Mouse (Mus musculus) erythroblast, embryonic 14.5 days (primary cell): Measurements from ENCODE around the gene Thy1. TPM values are rescaled to one million over a fixed set of nuclear protein-coding genes. Genes with fewer than 3 reads are reported as not detected.

Experiments
- H3K27me3 ChIP-seq: 2 replicates; pipeline ENCODE4 v1.6.1; 2012; ENCODE audit warnings: inconsistent platforms; ENCODE audit not compliant: control insufficient read depth
- H3K36me3 ChIP-seq: 2 replicates; pipeline ENCODE4 v1.6.1; 2012; ENCODE audit warnings: mild to moderate bottlenecking, inconsistent platforms; ENCODE audit not compliant: control insufficient read depth
- H3K4me1 ChIP-seq: 2 replicates; pipeline ENCODE4 v1.6.1; 2012; ENCODE audit warnings: inconsistent platforms; ENCODE audit not compliant: control insufficient read depth
- H3K4me3 ChIP-seq: replicated peaks from 2 replicates; pipeline ENCODE3; 2012; ENCODE audit warnings: moderate library complexity, mild to moderate bottlenecking, inconsistent platforms
- H3K9me3 ChIP-seq: 2 replicates; pipeline ENCODE4 v1.6.1; 2012; ENCODE audit warnings: low read length, inconsistent platforms, mixed read lengths; ENCODE audit not compliant: control insufficient read depth
- GATA1 ChIP-seq: IDR thresholded peaks from 2 replicates; pipeline ENCODE4 v1.6.1; 2012; ENCODE audit warnings: low read length, inconsistent platforms, mixed read lengths
- TAL1 ChIP-seq: IDR thresholded peaks from 3 replicates; pipeline ENCODE4 v1.6.1; 2012; ENCODE audit warnings: low read length, inconsistent platforms, mixed read lengths
- polyA plus RNA-seq: library from polyadenylated mRNA; stranded (reverse); fragments of >175 nt; gene quantifications from 2 replicates; pipeline ENCODE4 v1.2.3, GENCODE M21; 2012

Gene Thy1
- polyA plus RNA-seq, 1 experiment = not detected

- no peaks in the 10 kb centered on the region; the same call in 1 of the 2 replicates for H3K4me1 ChIP-seq
- H3K4me3 ChIP-seq = no peak overlapping the region
- no peak for TF ChIP-seq GATA1
- no peak for TF ChIP-seq TAL1
- H3K36me3 ChIP-seq = no peaks in the 10 kb centered on the region
- peaks cover 14% of the 10 kb centered on the region for H3K27me3 ChIP-seq
- no peaks in the 10 kb centered on the region for H3K9me3 ChIP-seq
Measured at GRCm38 (mm10) chr9:44076764-44077120, 33.6 kb downstream of the Thy1 start.

GRCm38 (mm10) chr9:44077266-44077910, 34.2 kb downstream of the Thy1 start:
- no peak overlapping the region for H3K4me3 ChIP-seq
- H3K27me3 ChIP-seq = peaks cover 17% of the 10 kb centered on the region
- no peaks in the 10 kb centered on the region for H3K9me3 ChIP-seq
- no peaks in the 10 kb centered on the region for H3K36me3 ChIP-seq
- H3K4me1 ChIP-seq = no peaks in the 10 kb centered on the region; the same call in 1 of the 2 replicates
- TF ChIP-seq TAL1 = no peak
- no peak for TF ChIP-seq GATA1

GRCm38 (mm10) chr9:44078136-44078797, 35.1 kb downstream of the Thy1 start:
- TF ChIP-seq GATA1 (no peak), TAL1 (no peak)
- H3K9me3 ChIP-seq = no peaks in the 10 kb centered on the region
- no peaks in the 10 kb centered on the region; the same call in 1 of the 2 replicates for H3K4me1 ChIP-seq
- no peaks in the 10 kb centered on the region for H3K36me3 ChIP-seq
- peaks cover 22% of the 10 kb centered on the region for H3K27me3 ChIP-seq
- no peak overlapping the region for H3K4me3 ChIP-seq

GRCm38 (mm10) chr9:44078955-44079756, 36.0 kb downstream of the Thy1 start:
- Histone ChIP-seq H3K27me3 (peaks cover 31% of the 10 kb centered on the region), H3K9me3 (no peaks in the 10 kb centered on the region), H3K36me3 (no peaks in the 10 kb centered on the region), H3K4me1 (peaks cover 6% of the 10 kb centered on the region), H3K4me3 (no peak overlapping the region)
- no peak for TF ChIP-seq TAL1
- no peak for TF ChIP-seq GATA1

GRCm38 (mm10) chr9:44079997-44080780, 37.0 kb downstream of the Thy1 start:
- no peaks in the 10 kb centered on the region for H3K36me3 ChIP-seq

GRCm38 (mm10) chr9:44080953-44081352, 37.8 kb downstream of the Thy1 start:
- peaks cover 19% of the 10 kb centered on the region for H3K4me1 ChIP-seq
- TF ChIP-seq GATA1 (no peak), TAL1 (no peak)
- H3K36me3 ChIP-seq = no peaks in the 10 kb centered on the region
- H3K9me3 ChIP-seq = no peaks in the 10 kb centered on the region
- H3K4me3 ChIP-seq = no peak overlapping the region
- peaks cover 49% of the 10 kb centered on the region for H3K27me3 ChIP-seq

More at GRCm38 (mm10) chr9:44079997-44080780, 37.0 kb downstream of the Thy1 start:
- no peaks in the 10 kb centered on the region for H3K9me3 ChIP-seq
- H3K4me1 ChIP-seq = peaks cover 16% of the 10 kb centered on the region
- no peak overlapping the region for H3K4me3 ChIP-seq
- H3K27me3 ChIP-seq = peaks cover 41% of the 10 kb centered on the region
- TF ChIP-seq GATA1 (no peak), TAL1 (no peak)

- peaks cover 19% of the 10 kb centered on the region for H3K4me1 ChIP-seq
- no peaks in the 10 kb centered on the region for H3K36me3 ChIP-seq
- H3K27me3 ChIP-seq = peaks cover 54% of the 10 kb centered on the region
- TF ChIP-seq TAL1 = no peak
- no peak for TF ChIP-seq GATA1
- H3K4me3 ChIP-seq = no peak overlapping the region
- no peaks in the 10 kb centered on the region for H3K9me3 ChIP-seq
Measured at GRCm38 (mm10) chr9:44081581-44081980, 38.4 kb downstream of the Thy1 start.

GRCm38 (mm10) chr9:44082266-44082665, 39.1 kb downstream of the Thy1 start:
- TF ChIP-seq GATA1 = no peak
- TF ChIP-seq TAL1 = no peak
- H3K4me3 ChIP-seq = no peak overlapping the region
- peaks cover 61% of the 10 kb centered on the region for H3K27me3 ChIP-seq
- peaks cover 19% of the 10 kb centered on the region for H3K4me1 ChIP-seq
- H3K36me3 ChIP-seq = no peaks in the 10 kb centered on the region
- H3K9me3 ChIP-seq = no peaks in the 10 kb centered on the region
